Mouse (Mus musculus) forebrain, postnatal 0 days (tissue): ENCODE measurements around the gene Nppc. TPM values are rescaled to one million over a fixed set of nuclear protein-coding genes. Genes with fewer than 3 reads are reported as not detected.
A peak's percentile ranks its signal among the peaks of the same experiment; 100 is the strongest.

ENCODE experiments used
- ATAC-seq: fragments of 200-750 bp; cut with Nextera tagmentation; 2 replicates; pipeline ENCODE4 v1.8.0; 2017; ENCODE audit warnings: mild to moderate bottlenecking, moderate library complexity
- DNase-seq: peaks from one replicate; pipeline ENCODE4 v3.0.0-alpha.2; 2015
- H3K27ac ChIP-seq: fragments of 300-500 bp; sonication (generic); 2 replicates; pipeline ENCODE4 v1.5.1; 2014; ENCODE audit warnings: low read depth, mild to moderate bottlenecking, antibody characterized with exemption, low read length, moderate library complexity, mixed read lengths
- H3K27me3 ChIP-seq: fragments of 300-500 bp; sonication (generic); 2 replicates; pipeline ENCODE4 v1.6.1; 2014; ENCODE audit warnings: mild to moderate bottlenecking, low read length, mixed read lengths; ENCODE audit not compliant: insufficient read depth
- H3K36me3 ChIP-seq: fragments of 300-500 bp; sonication (generic); 2 replicates; pipeline ENCODE4 v1.6.1; 2014; ENCODE audit warnings: mild to moderate bottlenecking, moderate library complexity; ENCODE audit not compliant: insufficient read depth
- H3K4me1 ChIP-seq: fragments of 300-500 bp; sonication (generic); 2 replicates; pipeline ENCODE4 v1.6.1; 2014; ENCODE audit warnings: antibody characterized with exemption; ENCODE audit not compliant: insufficient read depth
- H3K4me2 ChIP-seq: fragments of 300-500 bp; sonication (generic); 2 replicates; pipeline ENCODE4 v1.6.1; 2014; ENCODE audit warnings: low read depth, mild to moderate bottlenecking, moderate library complexity
- H3K4me3 ChIP-seq: fragments of 300-500 bp; sonication (generic); 2 replicates; pipeline ENCODE4 v1.5.1; 2014; ENCODE audit warnings: low read depth, low read length, mixed read lengths
- H3K9ac ChIP-seq: fragments of 300-500 bp; sonication (generic); 2 replicates; pipeline ENCODE4 v1.6.1; 2014; ENCODE audit warnings: mild to moderate bottlenecking
- H3K9me3 ChIP-seq: fragments of 300-500 bp; sonication (generic); 2 replicates; pipeline ENCODE4 v1.6.1; 2016; ENCODE audit warnings: low read length
- CTCF ChIP-seq: sonication (generic); IDR thresholded peaks from 2 replicates; pipeline ENCODE4 v1.5.1; 2016; ENCODE audit warnings: antibody characterized with exemption, control low read depth, low read depth
- WGBS: fragments of 180-500 bp; shearing (Covaris S2); extraction: QIAGEN DNeasy Blood & Tissue Kit; methylation state at CpG from one replicate; pipeline ENCODE4 v1.1.7; 2014; 5-methylcytosine and 5-hydroxymethylcytosine counted together
- polyA plus RNA-seq: library from polyadenylated mRNA; unstranded; fragments of >200 nt; fragmentation: Nextera tagmentation; extraction: Ambion mirVana; gene quantifications from 2 replicates; pipeline ENCODE4 v1.2.1, GENCODE M21; 2015
- total RNA-seq: library from RNA; depleted of rRNA; stranded (reverse); fragments of >200 nt; gene quantifications from 2 replicates; pipeline ENCODE4 v1.2.3, GENCODE M21; 2014

The Nppc gene
- total and polyA plus RNA-seq, 2 experiments from 2014 or later = 5.7 to 9.2 TPM

GRCm38 (mm10) chr1:86703965-86704326, 33.6 kb upstream of the Nppc start:
- Histone ChIP-seq H3K27me3 (no peaks in the 10 kb centered on the region), H3K9ac (peak overlapping the region; percentile 87), H3K4me2 (peak overlapping the region; percentile 62), H3K4me1 (peaks cover 3% of the 10 kb centered on the region), H3K4me3 (peak overlapping the region; percentile 92), H3K27ac (peak overlapping the region; percentile 85), H3K9me3 (no peaks in the 10 kb centered on the region), H3K36me3 (no peaks in the 10 kb centered on the region)
- TF ChIP-seq CTCF = no peak
- under 1% methylated on average over 27 of the region's 27 CpGs for WGBS
- DNase-seq (no peak), ATAC-seq (no peak)

DNA sequence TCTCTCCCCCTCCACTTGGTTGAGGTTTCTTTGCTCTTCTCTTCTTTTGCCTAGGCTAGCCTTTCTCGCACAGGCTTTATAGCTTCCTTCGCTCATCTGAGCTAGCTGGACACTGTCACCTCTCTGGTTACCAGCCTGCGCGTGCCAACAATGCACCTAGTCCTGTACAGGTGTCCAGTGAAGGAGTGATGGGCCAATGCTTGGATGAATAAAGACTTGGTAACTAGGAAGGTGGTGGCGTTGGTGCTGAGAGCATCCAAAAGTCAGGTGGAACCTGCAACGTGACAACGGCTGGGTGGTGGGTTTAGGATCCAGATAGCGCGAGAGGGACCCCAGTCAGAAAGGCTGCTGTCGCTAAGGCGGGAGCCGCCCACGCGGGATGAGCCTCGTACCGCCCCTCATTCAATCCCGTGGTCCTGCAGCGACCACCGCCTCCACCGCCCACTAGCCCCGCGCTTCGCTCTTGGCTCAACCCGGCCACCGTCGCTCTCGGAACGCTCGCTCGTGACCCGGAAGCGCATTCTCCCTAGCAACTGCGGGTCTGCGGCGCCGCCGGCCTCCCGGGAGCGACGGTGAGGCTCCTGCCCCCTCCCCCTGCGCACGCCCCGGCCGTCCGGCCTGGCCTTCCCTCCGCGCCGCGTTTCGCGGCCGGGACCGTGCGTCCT, 33.1 kb upstream of the Nppc start, which contains the start of gene Dis3l2:
Dis3l2 (plus strand) TSS at position 509 of the 665 bp plus-strand sequence.
- H3K4me3 ChIP-seq = peak within 1 kb of the TSS; percentile 92
- H3K9ac ChIP-seq = peak within 1 kb of the TSS; percentile 87
- DNase-seq (peak; percentile 91), ATAC-seq (peak; percentile 96)
- no peaks in the 10 kb centered on the region for H3K36me3 ChIP-seq
- WGBS = 3% methylated on average over 52 of the region's 54 CpGs
- no peaks in the 10 kb centered on the region for H3K9me3 ChIP-seq
- H3K4me1 ChIP-seq = peaks cover 3% of the 10 kb centered on the region
- TF ChIP-seq CTCF = no peak
- H3K4me2 ChIP-seq = peak within 1 kb of the TSS; percentile 62
- H3K27ac ChIP-seq = peak within 1 kb of the TSS; percentile 85
- no peaks in the 10 kb centered on the region for H3K27me3 ChIP-seq

DNA sequence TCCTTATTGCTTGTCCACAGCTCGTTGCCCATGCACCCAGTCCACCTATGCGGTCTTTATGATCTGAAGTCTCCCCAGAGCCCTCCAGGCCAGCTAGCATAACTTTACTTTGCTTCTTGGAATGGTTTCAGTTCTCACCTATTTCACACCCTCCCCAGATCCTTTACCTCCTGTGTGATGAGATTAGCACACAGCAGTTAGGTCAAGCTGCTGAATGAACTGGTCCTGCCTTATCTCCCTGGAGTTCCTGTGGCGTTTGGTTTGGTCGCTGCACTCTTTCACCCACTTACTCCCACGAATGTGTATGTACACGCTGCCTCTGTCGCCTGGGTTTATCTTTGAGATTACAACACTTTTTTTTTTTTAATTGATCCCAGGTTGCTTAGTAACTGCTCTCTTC, 30.0 kb upstream of the Nppc start:
- no peak for TF ChIP-seq CTCF

GRCm38 (mm10) chr1:86699346-86700136, 29.2 kb upstream of the Nppc start:
- no peak for TF ChIP-seq CTCF
- no peak for ATAC-seq

More for the DNA sequence above, 30.0 kb upstream of the Nppc start:
- 86% methylated on average over 7 of the region's 7 CpGs for WGBS
- Histone ChIP-seq H3K4me1 (peaks cover 3% of the 10 kb centered on the region), H3K27me3 (no peaks in the 10 kb centered on the region), H3K9me3 (no peaks in the 10 kb centered on the region), H3K4me3 (no peak overlapping the region), H3K4me2 (no peak overlapping the region), H3K27ac (no peak overlapping the region), H3K9ac (no peak overlapping the region), H3K36me3 (no peaks in the 10 kb centered on the region)
- no peak for ATAC-seq
- no peak for DNase-seq

DNA sequence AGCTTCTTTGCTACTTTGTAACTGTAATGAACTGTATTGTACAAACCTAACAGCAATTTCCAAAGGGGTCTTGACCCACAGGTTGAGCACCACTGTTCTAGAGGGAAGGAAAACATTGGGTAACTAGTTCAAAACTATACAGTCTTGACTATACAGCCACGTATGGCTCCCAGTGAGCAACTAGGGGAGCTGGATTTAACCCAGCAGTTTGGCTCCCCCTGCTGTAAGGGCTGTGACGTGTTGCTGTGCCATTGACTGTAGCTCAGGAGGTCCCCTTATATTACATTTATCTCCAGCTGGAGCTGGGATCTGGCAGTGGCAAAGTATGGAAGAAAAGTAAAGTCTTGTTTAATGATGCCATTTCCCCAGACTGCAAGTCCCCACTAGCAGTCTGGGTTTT, 28.4 kb upstream of the Nppc start:
- TF ChIP-seq CTCF = no peak
- 22% methylated on average over 2 of the region's 2 CpGs for WGBS
- no peaks in the 10 kb centered on the region for H3K9me3 ChIP-seq
- H3K4me2 ChIP-seq = no peak overlapping the region
- no peak for ATAC-seq
- H3K36me3 ChIP-seq = no peaks in the 10 kb centered on the region
- H3K4me3 ChIP-seq = no peak overlapping the region
- no peak overlapping the region for H3K9ac ChIP-seq
- DNase-seq = no peak
- H3K27me3 ChIP-seq = no peaks in the 10 kb centered on the region
- H3K4me1 ChIP-seq = no peaks in the 10 kb centered on the region; the same call in 1 of the 2 replicates
- H3K27ac ChIP-seq = no peak overlapping the region

More at GRCm38 (mm10) chr1:86699346-86700136, 29.2 kb upstream of the Nppc start:
- Histone ChIP-seq H3K4me2 (no peak overlapping the region), H3K9ac (no peak overlapping the region), H3K9me3 (no peaks in the 10 kb centered on the region), H3K4me1 (peaks cover 3% of the 10 kb centered on the region), H3K27me3 (no peaks in the 10 kb centered on the region), H3K27ac (no peak overlapping the region), H3K36me3 (no peaks in the 10 kb centered on the region), H3K4me3 (no peak overlapping the region)
- DNase-seq = no peak
- 66% methylated on average over 11 of the region's 11 CpGs for WGBS

GRCm38 (mm10) chr1:86696948-86697347, 26.6 kb upstream of the Nppc start:
- ATAC-seq (no peak), DNase-seq (no peak)
- no peak overlapping the region for H3K4me2 ChIP-seq
- no peak for TF ChIP-seq CTCF
- H3K4me3 ChIP-seq = no peak overlapping the region
- H3K9ac ChIP-seq = no peak overlapping the region
- H3K27me3 ChIP-seq = no peaks in the 10 kb centered on the region
- no peaks in the 10 kb centered on the region for H3K4me1 ChIP-seq
- 42% methylated on average over 7 of the region's 7 CpGs for WGBS
- no peaks in the 10 kb centered on the region for H3K9me3 ChIP-seq
- H3K27ac ChIP-seq = no peak overlapping the region
- no peaks in the 10 kb centered on the region for H3K36me3 ChIP-seq

GRCm38 (mm10) chr1:86691027-86691426, 20.7 kb upstream of the Nppc start:
- WGBS = 29% methylated on average over 5 of the region's 5 CpGs
- no peak for TF ChIP-seq CTCF
- no peak for DNase-seq

More at GRCm38 (mm10) chr1:86691027-86691426, 20.7 kb upstream of the Nppc start:
- Histone ChIP-seq H3K4me1 (no peaks in the 10 kb centered on the region; the same call in 1 of the 2 replicates), H3K36me3 (no peaks in the 10 kb centered on the region), H3K4me2 (no peak overlapping the region), H3K27ac (no peak overlapping the region), H3K27me3 (no peaks in the 10 kb centered on the region), H3K9ac (no peak overlapping the region), H3K4me3 (no peak overlapping the region), H3K9me3 (no peaks in the 10 kb centered on the region)
- ATAC-seq = no peak
